Mouse (Mus musculus) lung, postnatal 0 days (tissue): ENCODE measurements around the gene Cyp2t4. TPM values are rescaled to one million over a fixed set of nuclear protein-coding genes. Genes with fewer than 3 reads are reported as not detected.

Experiments
- ATAC-seq: fragments of 200-750 bp; cut with Nextera tagmentation; 2 replicates; pipeline ENCODE4 v1.8.0; 2017; ENCODE audit warnings: moderate library complexity
- DNase-seq: peaks from one replicate; pipeline ENCODE4 v3.0.0-alpha.2; 2016; ENCODE audit warnings: low spot score
- H3K27ac ChIP-seq: fragments of 300-500 bp; sonication (generic); 2 replicates; pipeline ENCODE4 v1.5.1; 2014; ENCODE audit warnings: antibody characterized with exemption, mild to moderate bottlenecking, low read length, mixed read lengths
- H3K27me3 ChIP-seq: fragments of 300-500 bp; sonication (generic); replicated peaks from 2 replicates; pipeline ENCODE4 v1.6.1; 2014; ENCODE audit warnings: low read length, mixed read lengths; ENCODE audit not compliant: insufficient read depth
- H3K36me3 ChIP-seq: fragments of 300-500 bp; sonication (generic); 2 replicates; pipeline ENCODE4 v1.6.1; 2014; ENCODE audit warnings: low read length, mixed read lengths; ENCODE audit not compliant: insufficient read depth
- H3K4me1 ChIP-seq: fragments of 300-500 bp; sonication (generic); 2 replicates; pipeline ENCODE4 v1.6.1; 2014; ENCODE audit warnings: antibody characterized with exemption, low read depth, low read length, mixed read lengths; ENCODE audit not compliant: insufficient read depth
- H3K4me2 ChIP-seq: fragments of 300-500 bp; sonication (generic); replicated peaks from 2 replicates; pipeline ENCODE4 v1.6.1; 2014; ENCODE audit warnings: low read depth, mild to moderate bottlenecking, low read length, moderate library complexity, mixed read lengths
- H3K4me3 ChIP-seq: fragments of 300-500 bp; sonication (generic); 2 replicates; pipeline ENCODE4 v1.5.1; 2014; ENCODE audit warnings: low read depth, low read length
- H3K9ac ChIP-seq: fragments of 300-500 bp; sonication (generic); replicated peaks from 2 replicates; pipeline ENCODE4 v1.6.1; 2014; ENCODE audit warnings: low read depth, mild to moderate bottlenecking
- H3K9me3 ChIP-seq: fragments of 300-500 bp; sonication (generic); 2 replicates; pipeline ENCODE4 v1.6.1; 2016; ENCODE audit warnings: low read length, mixed read lengths
- CTCF ChIP-seq: IDR thresholded peaks from 2 replicates; pipeline ENCODE4 v1.5.1; 2016; ENCODE audit warnings: antibody characterized with exemption, mild to moderate bottlenecking
- EP300 ChIP-seq: IDR thresholded peaks from 2 replicates; pipeline ENCODE4 v1.6.1; 2016; ENCODE audit warnings: antibody characterized with exemption, mild to moderate bottlenecking, control low read depth
- WGBS: fragments of 180-500 bp; shearing (Covaris S2); extraction: QIAGEN DNeasy Blood & Tissue Kit; methylation state at CpG from one replicate; pipeline ENCODE4 v1.1.7; 2014; 5-methylcytosine and 5-hydroxymethylcytosine counted together
- polyA plus RNA-seq: library from polyadenylated mRNA; unstranded; fragments of >200 nt; fragmentation: Nextera tagmentation; extraction: Ambion mirVana; gene quantifications from 2 replicates; pipeline ENCODE4 v1.2.1, GENCODE M21; 2015

Gene Cyp2t4
- polyA plus RNA-seq, 1 experiment from 2014 or later, result not detected

GRCm38 (mm10) chr7:27130521-27131370 is 22.8 kb upstream of the Cyp2t4 start:
- Histone ChIP-seq H3K9ac (no peak overlapping the region), H3K4me3 (no peak overlapping the region), H3K9me3 (no peaks in the 10 kb centered on the region), H3K27me3 (no peaks in the 10 kb centered on the region), H3K27ac (no peak overlapping the region), H3K4me1 (no peaks in the 10 kb centered on the region), H3K36me3 (no peaks in the 10 kb centered on the region), H3K4me2 (no peak overlapping the region)
- no peak for ATAC-seq
- no peak for DNase-seq
- TF ChIP-seq CTCF (no peak), EP300 (no peak)
- WGBS, result 87% methylated on average over 22 of the region's 22 CpGs

- no peak for ATAC-seq
- Histone ChIP-seq H3K4me2 (no peak overlapping the region), H3K4me3 (no peak overlapping the region), H3K27me3 (no peaks in the 10 kb centered on the region), H3K36me3 (no peaks in the 10 kb centered on the region), H3K27ac (no peak overlapping the region), H3K4me1 (no peaks in the 10 kb centered on the region), H3K9me3 (no peaks in the 10 kb centered on the region), H3K9ac (no peak overlapping the region)
- DNase-seq, result no peak
- TF ChIP-seq CTCF, result peak; percentile 22; the same call in 1 of the 2 replicates
- TF ChIP-seq EP300, result no peak
- WGBS, result 67% methylated on average over 2 of the region's 2 CpGs
These were observed 22.1 kb upstream of the Cyp2t4 start for GRCm38 (mm10) chr7:27131387-27131786.

- no peak overlapping the region for H3K4me2 ChIP-seq
- H3K4me1 ChIP-seq, result no peaks in the 10 kb centered on the region
- ATAC-seq, result 0 out of 2 replicates have a peak, but pooled peaks have one; percentile 17
- H3K27ac ChIP-seq, result no peak overlapping the region
- peak; percentile 58 for DNase-seq
- no peaks in the 10 kb centered on the region for H3K36me3 ChIP-seq
- no peak overlapping the region for H3K9ac ChIP-seq
- H3K4me3 ChIP-seq, result no peak overlapping the region
- H3K9me3 ChIP-seq, result no peaks in the 10 kb centered on the region
- H3K27me3 ChIP-seq, result no peaks in the 10 kb centered on the region
- 12% methylated on average over 10 of the region's 10 CpGs for WGBS
- TF ChIP-seq CTCF (peak; percentile 62), EP300 (no peak)
These were observed 20.9 kb upstream of the Cyp2t4 start for GRCm38 (mm10) chr7:27132588-27132987.

- 35% methylated on average over 12 of the region's 12 CpGs for WGBS
- Histone ChIP-seq H3K4me3 (no peak overlapping the region), H3K4me2 (no peak overlapping the region)
These were observed 20.4 kb upstream of the Cyp2t4 start for GRCm38 (mm10) chr7:27133156-27133555.

GRCm38 (mm10) chr7:27133757-27134156 is 19.8 kb upstream of the Cyp2t4 start:
- no peak for ATAC-seq

More at GRCm38 (mm10) chr7:27133156-27133555, 20.4 kb upstream of the Cyp2t4 start:
- TF ChIP-seq EP300 (no peak), CTCF (no peak)
- ATAC-seq (no peak), DNase-seq (no peak)
- Histone ChIP-seq H3K9ac (no peak overlapping the region), H3K27me3 (no peaks in the 10 kb centered on the region), H3K9me3 (no peaks in the 10 kb centered on the region), H3K4me1 (no peaks in the 10 kb centered on the region), H3K36me3 (no peaks in the 10 kb centered on the region), H3K27ac (no peak overlapping the region)

GRCm38 (mm10) chr7:27136410-27136996 is 17.0 kb upstream of the Cyp2t4 start:
- Histone ChIP-seq H3K36me3 (no peaks in the 10 kb centered on the region), H3K4me2 (no peak overlapping the region), H3K4me3 (no peak overlapping the region), H3K9me3 (no peaks in the 10 kb centered on the region), H3K27me3 (no peaks in the 10 kb centered on the region), H3K9ac (no peak overlapping the region), H3K4me1 (no peaks in the 10 kb centered on the region), H3K27ac (no peak overlapping the region)
- 36% methylated on average over 8 of the region's 8 CpGs for WGBS
- ATAC-seq (no peak), DNase-seq (no peak)
- TF ChIP-seq CTCF (no peak), EP300 (no peak)

More at GRCm38 (mm10) chr7:27133757-27134156, 19.8 kb upstream of the Cyp2t4 start:
- Histone ChIP-seq H3K9ac (no peak overlapping the region), H3K4me2 (no peak overlapping the region), H3K9me3 (no peaks in the 10 kb centered on the region), H3K4me3 (no peak overlapping the region), H3K27ac (no peak overlapping the region), H3K4me1 (no peaks in the 10 kb centered on the region), H3K36me3 (no peaks in the 10 kb centered on the region), H3K27me3 (no peaks in the 10 kb centered on the region)
- TF ChIP-seq CTCF (no peak), EP300 (no peak)
- WGBS, result 81% methylated on average over 4 of the region's 4 CpGs
- no peak for DNase-seq
